Comparison of ENCODE assay signal across 31 mouse cellular contexts in the genomic region with DNA sequence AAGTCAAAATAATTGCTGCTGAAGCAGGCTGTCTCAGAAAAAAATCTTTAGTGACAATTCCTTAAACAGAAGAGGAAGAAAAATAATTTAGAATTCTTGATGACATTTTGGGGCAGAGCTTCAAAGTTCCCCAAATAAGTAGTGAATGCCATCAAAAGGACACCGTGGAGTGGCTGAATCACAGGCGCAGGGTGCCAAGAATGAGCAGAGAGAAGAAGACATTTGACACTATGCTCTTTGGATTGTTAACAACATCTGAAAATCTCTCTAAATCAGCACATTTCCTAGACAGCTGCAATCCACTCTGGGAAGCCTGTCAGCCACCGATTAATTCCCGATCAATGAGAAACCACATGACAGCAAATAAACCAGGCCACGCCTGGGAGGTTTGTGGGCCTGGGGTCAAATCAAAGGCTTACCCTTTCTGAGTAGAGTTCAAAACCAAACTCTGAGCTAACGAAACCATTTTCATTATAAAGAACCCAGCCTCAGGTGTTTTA.
DNase-seq lines count a peak whose midpoint lies in the region; ATAC-seq and TF ChIP-seq lines count a peak whose summit lies in the region.
"Had no signal": no experiment of that assay in that cellular context is flagged by ENCODE, and none has a peak within 500 bp of the region (broad histone marks: within the 10 kb centered on the region; RNA-seq: fewer than 3 reads in every experiment).

No protein-coding gene starts in this region.

- H3K4me3 ChIP-seq in liver, adult 2 months (ENCODE audit: insufficient read depth, low read depth, low read length): no peak overlapping the region
- no peak overlapping the region for H3K4me3 ChIP-seq in midbrain, embryonic 10.5 days
- H3K4me3 ChIP-seq in midbrain, embryonic 15.5 days: no peak overlapping the region
- H3K4me3 ChIP-seq: embryonic facial prominence, embryonic 10.5 days; embryonic facial prominence, embryonic 15.5 days; heart, embryonic 10.5 days; heart, embryonic 15.5 days; hindbrain, embryonic 12.5 days; intestine, embryonic 15.5 days; left cerebral cortex, adult 2 months; limb, embryonic 12.5 days; liver, embryonic 13.5 days; myocyte; neural tube, embryonic 12.5 days had no signal

- peaks cover 2% of the 10 kb centered on the region; the same call in 1 of the 2 replicates for H3K4me1 ChIP-seq in liver, adult 2 months (ENCODE audit: control insufficient read depth, insufficient read depth, low read length)
- peaks cover 53% of the 10 kb centered on the region for H3K4me1 ChIP-seq in midbrain, embryonic 10.5 days
- H3K4me1 ChIP-seq in midbrain, embryonic 15.5 days: peaks cover 38% of the 10 kb centered on the region

- DNase-seq in gastrocnemius, adult 18-20 months (ENCODE audit: low spot score): peak; percentile 19
- no peak for DNase-seq in gastrocnemius, adult 8-10 months (ENCODE audit: low spot score in 2 of 2)
- DNase-seq in liver, adult 2 months (ENCODE audit: extremely low read depth, low read depth, low spot score): peak; percentile 95
- no peak for DNase-seq in liver
- DNase-seq in midbrain, embryonic 10.5 days (ENCODE audit: low spot score): no peak
- DNase-seq in skeletal muscle tissue, adult 2 months (ENCODE audit: low read depth, low spot score): peak; percentile 40
- DNase-seq in layer of hippocampus, adult 9-11 months: no peak
- DNase-seq: adrenal gland, adult 2 months; cerebellum, adult 8-10 months; cerebellum, postnatal 25 days; heart, adult 11 months; heart, postnatal 36 days; kidney, adult 8-10 months; kidney, postnatal 14 days; liver, embryonic 13.5 days; thymus, postnatal 4 days had no signal

- no peak for ATAC-seq in midbrain, embryonic 15.5 days (replicated peaks)
- ATAC-seq: forebrain, embryonic 14.5 days; hindbrain, postnatal 0 days; intestine, embryonic 15.5 days had no signal

- no peak for TF ChIP-seq POLR2A in liver, adult 2 months (IDR thresholded peaks at IDR 0.05; ENCODE audit: extremely low read depth, insufficient read depth, low read length)

- 19% methylated on average over 6 of the region's 6 CpGs for WGBS in liver, adult 2 months
- 75% methylated on average over 6 of the region's 6 CpGs for WGBS in midbrain, embryonic 10.5 days
- WGBS in midbrain, embryonic 15.5 days: 56% methylated on average over 6 of the region's 6 CpGs

- H3K9me3 ChIP-seq in midbrain, embryonic 10.5 days (replicated peaks): no peaks in the 10 kb centered on the region
- no peaks in the 10 kb centered on the region for H3K9me3 ChIP-seq in midbrain, embryonic 15.5 days
- H3K9me3 ChIP-seq: embryonic facial prominence, embryonic 10.5 days; embryonic facial prominence, embryonic 15.5 days; heart, embryonic 10.5 days; heart, embryonic 15.5 days; hindbrain, embryonic 12.5 days; intestine, embryonic 15.5 days; limb, embryonic 12.5 days; liver, embryonic 13.5 days; neural tube, embryonic 12.5 days had no signal

- H3K9ac ChIP-seq in liver, adult 2 months (ENCODE audit: low read depth, low read length): no peak overlapping the region
- H3K9ac ChIP-seq in midbrain, embryonic 15.5 days: no peak overlapping the region
- H3K9ac ChIP-seq: embryonic facial prominence, embryonic 15.5 days; heart, embryonic 15.5 days; hindbrain, embryonic 12.5 days; intestine, embryonic 15.5 days; limb, embryonic 12.5 days; liver, embryonic 13.5 days; lung, embryonic 14.5 days; neural tube, embryonic 12.5 days had no signal

- no peaks in the 10 kb centered on the region for H3K27me3 ChIP-seq in liver, adult 2 months (ENCODE audit: control insufficient read depth, insufficient read depth, low read length)
- no peaks in the 10 kb centered on the region for H3K27me3 ChIP-seq in midbrain, embryonic 10.5 days (ENCODE audit: low read depth, poor library complexity, severe bottlenecking)
- H3K27me3 ChIP-seq in midbrain, embryonic 15.5 days (replicated peaks): no peaks in the 10 kb centered on the region
- H3K27me3 ChIP-seq: embryonic facial prominence, embryonic 15.5 days; heart, embryonic 15.5 days; hindbrain, embryonic 12.5 days; intestine, embryonic 15.5 days; limb, embryonic 12.5 days; liver, embryonic 13.5 days; neural tube, embryonic 12.5 days had no signal

- TF ChIP-seq CTCF in liver, adult 2 months (IDR thresholded peaks at IDR 0.05; ENCODE audit: low read depth, low read length): no peak

- no peak overlapping the region for H3K27ac ChIP-seq in liver, adult 2 months (replicated peaks; ENCODE audit: insufficient read depth, low read depth, low read length)
- peak overlapping the region; percentile 20; the same call in 1 of the 2 replicates for H3K27ac ChIP-seq in midbrain, embryonic 10.5 days (replicated peaks)
- no peak overlapping the region for H3K27ac ChIP-seq in midbrain, embryonic 15.5 days
- H3K27ac ChIP-seq: embryonic facial prominence, embryonic 15.5 days; heart, embryonic 15.5 days; hindbrain, embryonic 12.5 days; hindbrain, postnatal 0 days; intestine, embryonic 15.5 days; left cerebral cortex, adult 2 months; limb, embryonic 12.5 days; liver, embryonic 13.5 days; neural tube, embryonic 12.5 days had no signal

- H3K36me3 ChIP-seq in liver, adult 2 months (ENCODE audit: control insufficient read depth, insufficient read depth, low read length): no peaks in the 10 kb centered on the region
- H3K36me3 ChIP-seq in midbrain, embryonic 10.5 days: no peaks in the 10 kb centered on the region
- no peaks in the 10 kb centered on the region for H3K36me3 ChIP-seq in midbrain, embryonic 15.5 days (replicated peaks)
- H3K36me3 ChIP-seq: embryonic facial prominence, embryonic 10.5 days; embryonic facial prominence, embryonic 15.5 days; heart, embryonic 10.5 days; heart, embryonic 15.5 days; intestine, embryonic 15.5 days; limb, embryonic 12.5 days; liver, embryonic 13.5 days; neural tube, embryonic 12.5 days had no signal

- H3K4me2 ChIP-seq in midbrain, embryonic 15.5 days: no peak overlapping the region
- H3K4me2 ChIP-seq: embryonic facial prominence, embryonic 15.5 days; heart, embryonic 15.5 days; hindbrain, embryonic 12.5 days; intestine, embryonic 15.5 days; limb, embryonic 12.5 days; liver, embryonic 13.5 days; lung, embryonic 14.5 days; midbrain, embryonic 11.5 days; neural tube, embryonic 12.5 days had no signal

- no peaks in the 10 kb centered on the region for H3K79me2 ChIP-seq in liver, adult 2 months (ENCODE audit: control insufficient read depth, insufficient read depth, low read length)

Comparison
In these comparisons a context has a peak if more than half of its experiments do, and no peak if none do; other contexts are left out.
1. DNase-seq: peak in gastrocnemius, adult 18-20 months (single experiment), liver, adult 2 months (single experiment) and skeletal muscle tissue, adult 2 months (single experiment); none in gastrocnemius, adult 8-10 months (0 of 2), liver (single experiment), midbrain, embryonic 10.5 days (single experiment) and layer of hippocampus, adult 9-11 months (single experiment).